Mouse (Mus musculus) neural tube, embryonic 12.5 days (tissue): ENCODE results near the gene Ncf4. TPM values are rescaled to one million over a fixed set of nuclear protein-coding genes. Genes with fewer than 3 reads are reported as not detected.
"Not testable (repeated sequence)": the region's sequence is repeated elsewhere in the genome, so short reads cannot be mapped to it uniquely, and the experiment has no call there.

ENCODE experiments used
- ATAC-seq: fragments of 200-750 bp; cut with Nextera tagmentation; 2 replicates; pipeline ENCODE4 v1.8.0; 2017; ENCODE audit warnings: low read depth, mild to moderate bottlenecking, moderate TSS enrichment, moderate library complexity; ENCODE audit not compliant: low FRiP score
- H3K27ac ChIP-seq: fragments of 300-500 bp; sonication (generic); 2 replicates; pipeline ENCODE4 v1.5.1; 2016
- H3K27me3 ChIP-seq: fragments of 300-500 bp; sonication (generic); replicated peaks from 2 replicates; pipeline ENCODE4 v1.6.1; 2016; ENCODE audit warnings: mild to moderate bottlenecking
- H3K36me3 ChIP-seq: fragments of 300-500 bp; sonication (generic); 2 replicates; pipeline ENCODE4 v1.6.1; 2016; ENCODE audit warnings: mild to moderate bottlenecking
- H3K4me1 ChIP-seq: fragments of 300-500 bp; sonication (generic); 2 replicates; pipeline ENCODE4 v1.6.1; 2016
- H3K4me2 ChIP-seq: fragments of 300-500 bp; sonication (generic); replicated peaks from 2 replicates; pipeline ENCODE4 v1.6.1; 2016; ENCODE audit warnings: mild to moderate bottlenecking
- H3K4me3 ChIP-seq: fragments of 300-500 bp; sonication (generic); 2 replicates; pipeline ENCODE4 v1.5.1; 2016
- H3K9ac ChIP-seq: fragments of 300-500 bp; sonication (generic); 2 replicates; pipeline ENCODE4 v1.6.1; 2016; ENCODE audit warnings: mild to moderate bottlenecking
- H3K9me3 ChIP-seq: fragments of 300-500 bp; sonication (generic); 2 replicates; pipeline ENCODE4 v1.6.1; 2016; ENCODE audit warnings: mild to moderate bottlenecking
- WGBS: fragments of 180-500 bp; shearing (Covaris S2); methylation state at CpG from one replicate; pipeline ENCODE4 v1.1.7; 2016; 5-methylcytosine and 5-hydroxymethylcytosine counted together
- polyA plus RNA-seq: library from polyadenylated mRNA; unstranded; fragments of >200 nt; fragmentation: Nextera tagmentation; extraction: Ambion mirVana; gene quantifications from 2 replicates; pipeline ENCODE4 v1.2.1, GENCODE M21; 2016

Gene Ncf4
- polyA plus RNA-seq, 1 experiment from 2014 or later: 4.6 TPM

DNA sequence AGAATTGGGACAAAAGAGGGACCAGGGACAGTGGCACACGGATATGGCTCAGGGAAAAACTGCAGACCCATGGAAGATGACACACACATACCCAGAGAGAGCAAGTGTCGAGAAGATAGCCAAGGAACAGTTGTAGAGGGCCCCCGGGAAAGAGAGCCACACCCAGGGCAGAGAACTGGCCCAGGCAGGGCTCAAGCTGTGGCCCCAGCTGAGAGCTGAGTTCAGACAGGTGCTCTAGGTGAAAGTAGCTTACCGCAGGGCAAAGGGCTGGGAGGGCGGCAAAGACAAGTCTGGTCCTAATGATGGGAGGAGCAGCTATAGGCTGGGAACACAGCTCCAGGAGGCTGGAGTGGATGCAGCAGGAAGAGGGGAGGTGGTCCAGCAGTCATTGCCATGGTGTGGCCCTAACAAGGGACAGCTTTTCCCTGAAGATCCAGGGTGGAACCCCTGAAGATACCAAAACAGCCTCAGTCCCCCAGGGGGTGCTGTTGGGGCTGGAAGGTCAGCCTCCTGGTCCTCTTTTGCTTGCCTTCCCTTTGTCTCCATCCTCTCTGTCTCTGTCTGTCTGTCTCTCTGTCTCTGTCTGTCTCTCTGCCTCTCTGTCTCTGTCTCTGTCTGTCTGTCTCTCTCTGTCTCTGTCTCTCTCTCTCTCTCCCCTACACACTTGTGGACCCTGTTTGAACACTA is 9.6 kb upstream of the Ncf4 start:
- H3K9ac ChIP-seq: no peak overlapping the region
- no peak for ATAC-seq
- no peaks in the 10 kb centered on the region for H3K27me3 ChIP-seq
- H3K4me1 ChIP-seq: peaks cover 5% of the 10 kb centered on the region; the same call in 1 of the 2 replicates
- no peaks in the 10 kb centered on the region for H3K9me3 ChIP-seq
- no peaks in the 10 kb centered on the region for H3K36me3 ChIP-seq
- WGBS: 77% methylated on average over 5 of the region's 5 CpGs
- no peak overlapping the region for H3K4me2 ChIP-seq
- H3K4me3 ChIP-seq: no peak overlapping the region
- H3K27ac ChIP-seq: no peak overlapping the region

DNA sequence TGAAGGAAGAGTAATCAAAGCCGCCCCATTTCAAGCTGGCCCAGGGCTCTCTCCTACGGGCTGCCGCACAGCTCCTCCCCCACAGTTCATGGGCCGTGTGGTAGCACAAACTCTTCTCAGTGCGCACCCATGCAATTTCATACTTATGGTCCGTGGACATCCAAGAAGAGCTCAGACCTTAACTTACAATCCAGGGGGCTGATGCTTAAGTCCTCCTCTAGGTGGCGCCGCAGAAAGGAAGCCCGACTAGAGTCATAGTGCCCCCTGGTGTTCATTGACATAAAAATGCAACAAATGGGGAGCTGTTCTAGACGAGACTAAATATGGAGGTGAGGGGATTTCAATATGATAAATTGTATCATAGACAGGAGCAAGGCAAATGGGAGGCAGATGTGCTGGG is 5.1 kb upstream of the Ncf4 start:
- Histone ChIP-seq H3K27me3 (no peaks in the 10 kb centered on the region), H3K27ac (no peak overlapping the region), H3K4me3 (no peak overlapping the region), H3K9ac (no peak overlapping the region), H3K36me3 (no peaks in the 10 kb centered on the region), H3K4me2 (no peak overlapping the region), H3K4me1 (no peaks in the 10 kb centered on the region), H3K9me3 (no peaks in the 10 kb centered on the region)
- ATAC-seq: no peak
- WGBS: 32% methylated on average over 10 of the region's 10 CpGs

DNA sequence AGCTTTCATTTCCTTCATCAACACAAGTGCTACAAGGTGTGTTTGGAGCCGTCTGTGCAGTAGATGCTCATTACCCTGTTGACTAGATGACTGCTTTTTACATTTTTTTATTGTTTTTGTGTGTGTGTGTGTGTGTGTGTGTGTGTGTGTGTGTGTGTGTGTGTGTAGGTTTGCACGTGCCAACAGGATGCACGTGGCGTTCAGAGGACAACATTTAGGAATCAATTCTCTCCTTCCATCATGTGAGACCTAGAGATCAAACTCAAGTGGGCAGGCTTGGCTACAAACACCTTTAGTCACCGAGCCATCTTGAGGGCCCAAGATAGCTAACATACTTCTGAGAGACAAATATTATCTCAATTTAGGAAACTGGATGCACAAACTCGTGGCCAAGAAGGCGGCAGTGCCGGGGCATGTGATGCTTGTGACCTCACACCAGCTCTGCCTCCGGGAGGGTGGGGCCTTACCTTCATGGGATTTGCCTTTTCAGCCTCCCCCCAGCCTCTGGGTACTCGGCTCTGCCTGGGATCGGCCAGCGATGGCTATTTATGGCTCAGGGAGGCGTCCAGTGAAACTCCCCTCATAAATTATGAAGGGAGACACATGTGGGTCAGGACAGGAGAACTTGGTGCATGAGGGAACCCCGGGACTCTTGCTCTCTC is 4.5 kb upstream of the Ncf4 start:
- Histone ChIP-seq H3K4me3 (no peak overlapping the region), H3K9ac (no peak overlapping the region), H3K9me3 (no peaks in the 10 kb centered on the region), H3K4me1 (no peaks in the 10 kb centered on the region), H3K4me2 (no peak overlapping the region), H3K27me3 (no peaks in the 10 kb centered on the region), H3K27ac (no peak overlapping the region), H3K36me3 (no peaks in the 10 kb centered on the region)
- 61% methylated on average over 14 of the region's 14 CpGs for WGBS
- ATAC-seq: no peak

DNA sequence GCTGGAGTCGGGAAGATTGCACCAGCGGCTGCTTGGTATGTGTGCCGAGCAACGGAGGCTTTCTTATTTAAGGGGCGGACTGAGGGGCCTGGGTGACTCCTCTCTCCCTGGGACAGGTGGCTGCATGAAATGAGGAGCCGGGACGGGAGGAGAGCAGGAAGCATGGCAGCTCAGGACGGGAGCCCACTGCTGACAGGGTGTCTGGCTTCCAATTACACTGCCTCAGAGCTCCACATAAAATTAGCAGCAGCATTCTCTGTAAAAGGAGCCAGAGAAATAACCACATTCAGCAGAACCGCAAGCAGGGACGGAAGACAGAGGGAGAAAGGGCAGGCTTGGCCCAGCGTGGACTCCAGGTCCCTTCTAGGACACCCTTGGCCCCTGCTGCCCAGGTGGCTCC is 3.3 kb upstream of the Ncf4 start:
- Histone ChIP-seq H3K9ac (no peak overlapping the region), H3K27me3 (no peaks in the 10 kb centered on the region), H3K4me2 (no peak overlapping the region), H3K4me1 (no peaks in the 10 kb centered on the region), H3K27ac (no peak overlapping the region), H3K9me3 (no peaks in the 10 kb centered on the region), H3K4me3 (no peak overlapping the region), H3K36me3 (no peaks in the 10 kb centered on the region)
- ATAC-seq: no peak
- WGBS: 57% methylated on average over 11 of the region's 11 CpGs

DNA sequence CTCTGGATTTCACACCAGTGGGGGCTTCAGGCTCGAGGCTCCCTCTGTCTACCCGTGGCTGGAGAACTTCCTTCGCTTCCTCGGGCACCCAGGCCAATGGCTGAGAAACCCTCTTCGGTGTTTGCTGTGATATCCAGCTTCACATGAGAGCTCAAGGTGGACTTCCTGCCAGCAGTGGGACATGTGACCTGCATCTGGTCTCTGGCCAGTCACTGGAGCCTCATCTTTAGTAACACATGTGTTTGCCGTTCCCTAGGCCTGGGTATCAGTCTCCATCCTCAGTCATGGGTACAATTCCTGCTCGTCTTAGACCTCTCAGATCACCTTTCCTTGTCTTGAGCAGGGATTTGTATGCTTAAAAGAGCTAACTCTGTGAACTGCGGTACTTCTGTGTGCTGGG is 1.5 kb upstream of the Ncf4 start:
- no peak overlapping the region for H3K4me2 ChIP-seq
- no peaks in the 10 kb centered on the region for H3K27me3 ChIP-seq
- no peak overlapping the region for H3K27ac ChIP-seq
- no peak overlapping the region for H3K9ac ChIP-seq
- no peaks in the 10 kb centered on the region for H3K4me1 ChIP-seq
- no peaks in the 10 kb centered on the region for H3K36me3 ChIP-seq
- H3K4me3 ChIP-seq: no peak overlapping the region
- no peaks in the 10 kb centered on the region for H3K9me3 ChIP-seq
- no peak for ATAC-seq
- WGBS: 85% methylated on average over 8 of the region's 8 CpGs

DNA sequence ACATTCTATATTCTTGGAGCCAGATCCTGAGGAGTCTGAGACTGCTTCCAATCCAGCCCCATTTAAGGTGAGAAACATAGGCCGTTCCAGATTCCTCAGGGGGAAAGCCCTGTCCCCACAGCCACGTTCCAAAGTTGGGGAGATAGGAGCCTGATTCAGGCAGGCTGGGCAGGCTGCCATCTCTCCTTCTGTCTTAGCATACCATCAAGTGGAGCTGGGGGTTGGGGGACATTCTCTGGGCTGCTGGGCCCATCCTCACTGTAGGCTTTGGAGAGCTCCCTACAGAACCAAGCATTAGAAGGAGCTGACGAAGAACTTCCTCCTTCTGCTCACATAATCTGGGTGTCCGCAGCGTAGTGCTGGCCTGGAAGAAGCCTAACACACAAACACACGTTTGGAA is 827 bp upstream of the Ncf4 start:
- Histone ChIP-seq H3K4me2 (no peak overlapping the region), H3K4me3 (no peak overlapping the region), H3K27me3 (no peaks in the 10 kb centered on the region), H3K4me1 (no peaks in the 10 kb centered on the region), H3K36me3 (no peaks in the 10 kb centered on the region), H3K9me3 (no peaks in the 10 kb centered on the region), H3K27ac (no peak overlapping the region), H3K9ac (no peak overlapping the region)
- 74% methylated on average over 6 of the region's 6 CpGs for WGBS
- no peak for ATAC-seq

DNA sequence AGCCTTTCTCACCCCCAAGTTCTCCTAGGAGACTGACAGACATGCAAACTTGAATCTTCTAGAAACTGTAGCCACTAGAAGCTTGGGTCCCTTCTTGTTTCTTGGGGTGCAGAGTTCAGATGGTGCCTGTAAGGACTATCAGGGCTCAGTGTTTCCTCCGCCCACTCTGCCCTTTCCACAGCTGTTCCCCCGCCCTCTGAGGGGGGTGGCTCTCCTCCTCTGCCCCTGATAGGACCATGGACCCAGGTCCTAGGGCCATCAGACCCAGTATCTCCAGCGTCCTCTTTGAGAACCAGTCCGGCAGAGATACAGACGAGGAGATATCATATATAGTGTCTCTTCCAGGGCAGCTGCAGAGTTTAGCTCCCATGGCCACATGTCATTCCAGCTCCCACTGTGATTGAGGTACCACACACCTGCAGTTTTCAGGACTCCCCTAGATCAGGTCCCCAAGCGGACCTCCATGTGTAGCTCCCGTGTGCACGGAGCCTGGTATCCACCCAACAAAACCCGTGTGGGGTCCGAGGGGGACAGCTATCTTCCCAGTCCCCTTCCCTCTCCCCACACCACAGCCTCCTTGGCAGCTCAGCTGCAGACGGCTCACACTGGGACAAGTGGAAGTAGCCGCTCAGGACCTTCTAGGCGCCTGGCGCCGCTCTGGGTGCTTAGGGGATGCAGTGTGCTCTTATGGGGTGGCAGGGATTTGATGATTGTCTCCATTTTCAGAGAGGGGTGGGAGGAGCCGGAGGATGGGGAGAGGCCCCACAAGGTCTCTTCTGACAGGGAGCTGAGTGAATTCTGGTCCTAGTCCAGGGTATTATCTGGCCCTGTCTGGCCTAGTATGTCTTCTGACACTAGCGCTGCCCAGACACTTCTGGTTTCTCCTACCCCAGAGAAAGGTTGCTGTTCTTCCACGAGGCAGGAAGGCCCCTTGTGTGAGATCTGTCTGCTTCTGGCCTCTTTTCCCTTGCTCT is 1.8 kb downstream of the Ncf4 start:
- ATAC-seq: no peak
- H3K4me1 ChIP-seq: no peaks in the 10 kb centered on the region
- no peaks in the 10 kb centered on the region for H3K36me3 ChIP-seq
- H3K9me3 ChIP-seq: no peaks in the 10 kb centered on the region
- no peak overlapping the region for H3K4me2 ChIP-seq
- no peak overlapping the region for H3K4me3 ChIP-seq
- H3K27me3 ChIP-seq: no peaks in the 10 kb centered on the region
- H3K9ac ChIP-seq: no peak overlapping the region
- 79% methylated on average over 18 of the region's 18 CpGs for WGBS
- H3K27ac ChIP-seq: no peak overlapping the region

DNA sequence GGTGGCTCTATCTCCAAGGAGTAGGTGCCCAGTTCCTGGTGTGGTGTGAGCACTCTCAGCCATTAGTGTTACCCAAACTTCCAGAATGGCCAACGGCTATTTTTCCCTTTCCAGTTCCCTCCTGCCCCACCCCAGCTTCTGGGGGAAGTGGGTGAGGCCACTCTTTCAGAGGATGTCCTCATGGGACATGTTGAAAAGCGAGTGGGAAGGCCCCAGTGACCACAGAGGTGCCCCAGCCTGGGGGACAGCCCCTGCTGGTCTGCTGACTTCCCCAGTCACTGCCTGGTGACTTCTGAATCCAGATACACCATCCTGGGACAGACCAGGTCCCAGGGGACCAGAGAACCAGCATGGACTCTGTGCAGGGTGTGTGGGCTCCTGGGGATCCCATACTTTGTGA is 3.1 kb downstream of the Ncf4 start:
- H3K4me1 ChIP-seq: no peaks in the 10 kb centered on the region
- no peak for ATAC-seq
- H3K36me3 ChIP-seq: no peaks in the 10 kb centered on the region
- no peak overlapping the region for H3K4me2 ChIP-seq
- H3K27ac ChIP-seq: no peak overlapping the region
- 68% methylated on average over 2 of the region's 2 CpGs for WGBS
- no peaks in the 10 kb centered on the region for H3K27me3 ChIP-seq
- no peak overlapping the region for H3K9ac ChIP-seq
- H3K4me3 ChIP-seq: no peak overlapping the region
- H3K9me3 ChIP-seq: no peaks in the 10 kb centered on the region

DNA sequence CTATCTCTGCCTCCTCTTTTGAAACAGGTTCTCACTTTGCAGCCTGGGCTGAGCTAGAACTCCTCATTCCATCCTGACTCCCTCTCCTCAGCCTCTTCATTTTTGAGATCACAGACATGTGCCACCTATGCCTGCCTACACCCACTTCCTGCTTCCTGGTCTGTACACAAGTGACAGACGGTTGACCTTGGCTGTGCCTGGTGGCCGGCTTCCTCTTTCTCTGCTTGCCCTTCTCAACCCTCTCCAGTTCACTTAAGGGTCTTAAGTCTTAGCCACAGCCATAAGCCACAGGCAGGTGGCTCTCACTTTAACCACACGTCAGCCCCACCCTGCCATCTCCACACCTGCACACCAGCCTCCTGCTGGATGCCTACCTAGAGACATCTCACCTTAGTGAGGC is 3.8 kb downstream of the Ncf4 start:
- no peak overlapping the region for H3K4me2 ChIP-seq
- H3K36me3 ChIP-seq: no peaks in the 10 kb centered on the region
- H3K4me1 ChIP-seq: no peaks in the 10 kb centered on the region
- WGBS: 76% methylated on average over 3 of the region's 3 CpGs
- no peak overlapping the region for H3K9ac ChIP-seq
- H3K9me3 ChIP-seq: no peaks in the 10 kb centered on the region
- no peaks in the 10 kb centered on the region for H3K27me3 ChIP-seq
- H3K4me3 ChIP-seq: no peak overlapping the region
- no peak overlapping the region for H3K27ac ChIP-seq
- no peak for ATAC-seq

DNA sequence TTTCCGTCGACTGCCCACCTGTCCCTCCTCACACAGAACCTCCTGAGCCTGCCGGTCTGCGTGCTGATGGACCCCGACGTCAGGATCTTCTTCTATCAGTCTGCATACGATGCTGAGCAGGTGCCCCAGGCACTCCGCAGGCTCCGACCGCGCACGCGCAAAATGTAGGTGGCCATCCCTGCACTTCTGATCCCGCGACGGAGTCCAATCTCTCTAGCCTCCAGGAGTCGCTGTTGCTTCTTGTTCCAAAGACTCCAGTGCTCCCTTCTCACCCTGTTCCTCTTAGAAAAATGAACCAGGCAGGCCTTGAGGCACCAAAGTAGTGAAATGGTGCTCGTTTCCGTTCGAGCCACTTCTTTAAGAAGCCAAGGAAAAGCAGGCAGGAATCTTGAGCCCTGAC is 10.2 kb downstream of the Ncf4 start:
- Histone ChIP-seq H3K36me3 (no peaks in the 10 kb centered on the region), H3K4me2 (no peak overlapping the region), H3K27me3 (no peaks in the 10 kb centered on the region), H3K4me1 (no peaks in the 10 kb centered on the region), H3K9me3 (no peaks in the 10 kb centered on the region), H3K4me3 (no peak overlapping the region), H3K9ac (no peak overlapping the region), H3K27ac (no peak overlapping the region)
- ATAC-seq: no peak
- WGBS: 23% methylated on average over 20 of the region's 20 CpGs

DNA sequence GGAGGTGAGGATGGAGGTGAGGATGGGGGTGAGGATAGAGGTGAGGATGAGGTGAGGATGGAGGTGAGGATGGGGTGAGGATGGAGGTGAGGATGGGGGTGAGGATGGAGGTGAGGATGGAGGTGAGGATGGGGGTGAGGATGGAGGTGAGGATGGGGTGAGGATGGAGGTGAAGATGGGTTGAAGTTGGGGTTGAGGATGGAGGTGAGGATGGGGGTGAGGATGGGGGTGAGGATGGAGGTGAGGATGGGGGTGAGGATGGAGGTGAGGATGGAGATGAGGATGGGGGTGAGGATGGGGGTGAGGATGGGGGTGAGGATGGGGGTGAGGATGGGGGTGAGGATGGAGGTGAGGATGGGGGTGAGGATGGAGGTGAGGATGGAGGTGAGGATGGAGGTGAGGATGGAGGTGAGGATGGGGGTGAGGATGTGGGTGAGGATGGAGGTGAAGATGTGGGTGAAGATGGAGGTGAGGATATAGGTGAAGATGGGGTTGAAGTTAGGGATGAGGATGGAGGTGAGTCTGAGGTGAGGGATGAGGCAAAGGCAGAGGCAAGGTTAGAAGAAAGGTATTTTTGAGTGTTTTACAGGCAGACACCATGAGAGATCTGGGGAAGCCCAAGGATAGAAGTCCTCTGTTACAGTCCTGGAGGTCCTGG is 12.1 kb downstream of the Ncf4 start:
- H3K4me1 ChIP-seq, ATAC-seq, H3K9ac ChIP-seq, H3K27me3 ChIP-seq, H3K36me3 ChIP-seq, H3K4me3 ChIP-seq, H3K9me3 ChIP-seq, H3K27ac ChIP-seq, H3K4me2 ChIP-seq: not testable (repeated sequence)
